Mouse (Mus musculus) liver, adult (tissue): ENCODE data around the gene Olfr473.

Experiments
- GATA4 ChIP-seq: IDR thresholded peaks from 2 replicates; pipeline ENCODE4 v1.6.1; 2014; ENCODE audit warnings: mild to moderate bottlenecking, low read length; ENCODE audit not compliant: insufficient replicate concordance

Gene Olfr473

DNA sequence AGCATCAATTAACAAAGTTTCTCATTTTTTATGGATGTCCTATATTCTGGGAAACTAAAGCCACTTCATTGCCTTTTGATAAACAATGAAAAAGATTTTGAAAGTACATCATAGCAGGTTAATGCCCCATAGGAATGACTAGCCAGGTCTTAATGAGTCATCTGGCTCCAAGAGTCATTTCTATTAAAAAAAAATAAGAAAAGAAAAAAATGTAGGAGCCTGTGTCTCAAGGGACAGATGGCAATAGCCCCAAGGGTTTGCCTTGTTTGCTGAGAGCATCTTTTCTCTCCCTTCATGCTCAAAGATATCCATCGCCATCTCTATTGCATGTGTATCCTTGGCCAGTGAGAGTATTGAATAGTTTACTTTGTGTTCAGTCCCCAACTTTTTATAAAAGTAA, at the start of gene Olfr473:
Gene Olfr473 (plus strand): TSS at position 301 of the 400 bp plus-strand sequence.
- no peak for TF ChIP-seq GATA4

DNA sequence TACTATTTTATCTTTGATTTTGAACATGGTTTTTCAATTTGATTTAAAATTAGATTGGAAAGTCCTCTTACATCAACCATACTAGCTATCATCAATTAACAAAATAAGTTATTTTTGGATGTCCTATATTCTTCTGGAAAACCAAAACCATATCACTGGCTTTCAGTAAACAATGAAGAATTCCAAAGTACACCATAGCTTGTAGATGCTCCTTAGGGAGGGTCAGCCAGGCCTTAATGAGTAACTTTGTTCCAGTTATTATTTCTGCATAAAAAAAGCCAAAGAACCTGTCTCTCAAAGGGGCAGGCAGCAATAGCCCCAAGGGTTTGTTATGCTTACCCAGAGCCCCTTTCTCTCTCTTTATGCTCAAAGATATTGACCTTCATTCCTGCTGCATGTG, 32.6 kb upstream of the Olfr473 start, which contains the start of gene Olfr472:
Gene Olfr472 (plus strand): TSS at position 301 of the 400 bp plus-strand sequence.
- no peak for TF ChIP-seq GATA4

DNA sequence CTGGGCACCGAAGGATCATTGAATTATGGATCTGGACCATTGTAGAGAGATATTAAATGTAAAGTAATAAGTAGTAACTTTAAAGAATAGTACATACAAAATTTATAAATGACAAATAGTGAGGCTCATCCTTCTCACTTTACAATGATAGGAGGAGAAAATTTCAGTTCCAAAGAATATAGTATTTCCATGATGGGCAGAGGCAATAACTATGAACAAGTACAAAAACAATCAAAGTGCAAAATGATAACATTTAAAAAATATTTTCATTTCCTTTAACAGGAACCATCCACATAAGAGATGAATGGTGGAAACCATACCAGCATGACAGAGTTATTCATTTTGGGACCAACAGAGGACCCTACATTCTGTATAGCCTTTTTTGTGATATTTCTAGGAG, 24.1 kb downstream of the Olfr473 start, which contains the start of gene Olfr474:
Gene Olfr474 (plus strand): TSS at position 301 of the 400 bp plus-strand sequence.
- TF ChIP-seq GATA4, result no peak

DNA sequence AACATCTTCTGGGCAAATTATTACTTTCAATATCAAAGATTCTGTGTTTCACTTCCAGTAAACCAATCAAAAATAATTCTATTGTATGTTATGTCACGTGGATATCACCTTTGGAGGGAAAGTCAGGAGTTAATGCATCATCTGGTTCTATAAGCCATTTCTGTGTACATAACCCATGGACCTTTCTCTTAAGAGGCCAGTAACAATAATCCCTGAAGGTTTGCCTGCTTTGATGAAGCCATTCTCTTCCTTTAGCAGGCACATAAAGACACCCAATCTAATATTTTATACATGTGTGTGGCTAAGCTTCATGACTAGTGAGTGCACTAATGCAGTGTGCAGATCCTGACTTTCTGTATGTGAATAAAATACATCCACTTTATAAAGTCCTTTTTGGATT, 34.3 kb downstream of the Olfr473 start, which contains the start of gene Olfr476:
Gene Olfr476 (plus strand): TSS at position 301 of the 400 bp plus-strand sequence.
- no peak for TF ChIP-seq GATA4
